Comparison of ENCODE assay signal across 23 mouse cellular contexts in the genomic region with DNA sequence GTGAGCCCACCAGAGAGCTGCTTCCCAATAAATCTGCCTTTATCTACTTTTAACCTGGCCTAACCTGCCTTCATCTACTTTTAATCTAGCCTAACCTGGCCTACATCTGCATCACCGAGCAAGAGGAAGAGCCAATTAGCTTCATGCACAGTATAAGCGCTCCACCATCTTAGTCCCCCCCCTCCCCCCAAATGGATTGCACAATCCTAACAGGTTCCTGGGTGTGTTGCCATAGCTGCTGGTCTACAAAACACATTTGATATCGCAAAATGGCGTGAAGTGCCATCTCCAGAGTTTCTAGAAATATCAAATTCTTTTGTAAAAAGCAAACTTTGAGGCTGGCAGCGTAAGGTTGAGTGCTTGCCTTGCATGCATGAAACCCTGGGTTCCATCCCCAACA. TPM values are rescaled to one million over a fixed set of nuclear protein-coding genes. Genes with fewer than 3 reads are reported as not detected.
A peak's percentile ranks its signal among the peaks of the same experiment; 100 is the strongest.
DNase-seq lines count a peak whose midpoint lies in the region; ATAC-seq and TF ChIP-seq lines count a peak whose summit lies in the region.
"Had no signal": no experiment of that assay in that cellular context is flagged by ENCODE, and none has a peak within 500 bp of the region (broad histone marks: within the 10 kb centered on the region; RNA-seq: fewer than 3 reads in every experiment).

No protein-coding gene starts in this region.

- TF ChIP-seq POLR2A in myocyte (IDR thresholded peaks at IDR 0.05; ENCODE audit: insufficient read length, low read depth): no peak

- no peak for ATAC-seq in midbrain, embryonic 11.5 days (ENCODE audit: low FRiP score)
- ATAC-seq in midbrain, postnatal 0 days (ENCODE audit: low FRiP score): no peak
- ATAC-seq: activated CD4-positive, CD25-positive, alpha-beta regulatory T cell, adult 4 months; CD4-positive, CD25-positive, alpha-beta regulatory T cell, adult 4 months; Patski had no signal

- H3K79me3 ChIP-seq in C2C12 (ENCODE audit: low read depth): no peaks in the 10 kb centered on the region

- WGBS in midbrain, embryonic 11.5 days: 91% methylated on average over 5 of the region's 5 CpGs
- 93% methylated on average over 5 of the region's 5 CpGs for WGBS in midbrain, postnatal 0 days

- no peaks in the 10 kb centered on the region for H3K9me3 ChIP-seq in midbrain, embryonic 11.5 days (ENCODE audit: control insufficient read depth, low read length)
- no peaks in the 10 kb centered on the region for H3K9me3 ChIP-seq in midbrain, postnatal 0 days (ENCODE audit: low read length)
- H3K9me3 ChIP-seq: G1E had no signal

- no peak for TF ChIP-seq CTCF in midbrain, postnatal 0 days (IDR thresholded peaks at IDR 0.05)
- no peak for TF ChIP-seq CTCF in C2C12 (IDR thresholded peaks at IDR 0.05; ENCODE audit: control insufficient read depth, insufficient read depth, insufficient read length)

- H3K4me2 ChIP-seq in midbrain, embryonic 11.5 days: no peak overlapping the region
- no peak overlapping the region for H3K4me2 ChIP-seq in midbrain, postnatal 0 days (ENCODE audit: low read depth, low read length, poor library complexity, severe bottlenecking)
- H3K4me2 ChIP-seq in myocyte (ENCODE audit: low read depth): no peak overlapping the region

- H3K9ac ChIP-seq in midbrain, embryonic 11.5 days (ENCODE audit: low read length): no peak overlapping the region
- H3K9ac ChIP-seq in midbrain, postnatal 0 days (replicated peaks; ENCODE audit: low read length, poor library complexity, severe bottlenecking): no peak overlapping the region

- no peak overlapping the region for H3K4me3 ChIP-seq in midbrain, embryonic 11.5 days (ENCODE audit: low read depth, low read length)
- H3K4me3 ChIP-seq in midbrain, postnatal 0 days (ENCODE audit: low read depth, low read length): no peak overlapping the region
- H3K4me3 ChIP-seq in C2C12 (ENCODE audit: insufficient read depth, poor library complexity, severe bottlenecking) (no peak overlapping the region), myocyte (no peak overlapping the region)

- H3ac ChIP-seq in C2C12 (ENCODE audit: control insufficient read depth, insufficient read length, low read depth): no peak overlapping the region
- no peak overlapping the region for H3ac ChIP-seq in myocyte (ENCODE audit: control insufficient read depth, insufficient read length)

- no peaks in the 10 kb centered on the region for H3K36me3 ChIP-seq in midbrain, embryonic 11.5 days (ENCODE audit: control insufficient read depth, insufficient read depth, low read length)
- H3K36me3 ChIP-seq in midbrain, postnatal 0 days (ENCODE audit: insufficient read depth, low read length): no peaks in the 10 kb centered on the region
- H3K36me3 ChIP-seq in C2C12 (ENCODE audit: control insufficient read depth, insufficient read depth) (no peaks in the 10 kb centered on the region), myocyte (ENCODE audit: control insufficient read depth, insufficient read depth) (no peaks in the 10 kb centered on the region)
- H3K36me3 ChIP-seq: G1E had no signal

- H3K79me2 ChIP-seq in C2C12 (ENCODE audit: control insufficient read depth, insufficient read depth) (no peaks in the 10 kb centered on the region), myocyte (ENCODE audit: control insufficient read depth, insufficient read depth) (no peaks in the 10 kb centered on the region)

- H3K27ac ChIP-seq in midbrain, embryonic 11.5 days (ENCODE audit: low read depth, low read length): no peak overlapping the region
- H3K27ac ChIP-seq in midbrain, postnatal 0 days (ENCODE audit: low read depth, low read length): no peak overlapping the region

- no peaks in the 10 kb centered on the region for H3K27me3 ChIP-seq in midbrain, embryonic 11.5 days (ENCODE audit: control insufficient read depth, insufficient read depth, low read length)
- no peaks in the 10 kb centered on the region for H3K27me3 ChIP-seq in midbrain, postnatal 0 days (ENCODE audit: insufficient read depth, low read length)
- no peaks in the 10 kb centered on the region for H3K27me3 ChIP-seq in C2C12 (ENCODE audit: control insufficient read depth, insufficient read depth, insufficient read length)
- no peaks in the 10 kb centered on the region for H3K27me3 ChIP-seq in myocyte (ENCODE audit: control insufficient read depth, insufficient read depth, insufficient read length)
- H3K27me3 ChIP-seq: CH12.LX, Patski had no signal

- peak; percentile 6 for DNase-seq in midbrain, embryonic 11.5 days (ENCODE audit: low spot score, missing footprints)
- DNase-seq in midbrain, postnatal 0 days (ENCODE audit: low spot score): no peak
- no peak for DNase-seq in heart, postnatal 14 days
- DNase-seq in lung, postnatal 14 days: no peak
- DNase-seq: adrenal gland, adult 2 months; adrenal gland, adult 8-10 months; adrenal gland, postnatal 10 days; adrenal gland, postnatal 14 days; adrenal gland, postnatal 25 days; adrenal gland, postnatal 36 days; B cell, adult 2 months; cerebellum, adult 11 months; cerebellum, adult 11-12 months; cerebellum, adult 18-20 months; cerebellum, adult 2 months had no signal

- intact Hi-C loops in heart, postnatal 14 days (cut with DNase I): no loop called here

- H3K4me1 ChIP-seq in midbrain, embryonic 11.5 days (ENCODE audit: control insufficient read depth, insufficient read depth, low read length): no peaks in the 10 kb centered on the region
- peaks cover 4% of the 10 kb centered on the region; the same call in 1 of the 2 replicates for H3K4me1 ChIP-seq in midbrain, postnatal 0 days (ENCODE audit: insufficient read depth, low read length)

TF ChIP-seq in C2C12, 6 proteins besides CTCF, POLR2A, EP300 and RAD21:
- TF ChIP-seq USF1 (IDR thresholded peaks at IDR 0.05; ENCODE audit: low read depth) (no peak), CEBPB (IDR thresholded peaks at IDR 0.05; ENCODE audit: low read depth) (peak; percentile 74)
TF ChIP-seq in C2C12: peak in this region for 1.

TF ChIP-seq in myocyte, 11 proteins besides CTCF, POLR2A, EP300 and RAD21:
- no peak for TF ChIP-seq MAX (IDR thresholded peaks at IDR 0.05; ENCODE audit: low read depth)
- no peak for TF ChIP-seq REST (IDR thresholded peaks at IDR 0.05; ENCODE audit: insufficient read depth, insufficient read length)
- no peak for TF ChIP-seq MYOG (IDR thresholded peaks at IDR 0.05; ENCODE audit: control insufficient read depth in 1 of 3, insufficient read depth in 1 of 3, insufficient read length in 2 of 3, low read depth in 2 of 3)
- peak; percentile 56; the same call in 1 of the 2 replicates for TF ChIP-seq CEBPB (IDR thresholded peaks at IDR 0.05; ENCODE audit: insufficient read depth, poor library complexity, severe bottlenecking)
- TF ChIP-seq TCF3 (IDR thresholded peaks at IDR 0.05; ENCODE audit: insufficient read length, low read depth): no peak
TF ChIP-seq in myocyte: peak in this region for 1.

RNA-seq across cellular contexts. Expression of gene Mchr1, which starts 24.0 kb away (rescaled TPM):
- polyA plus RNA-seq in midbrain, embryonic 11.5 days (2014; fragmentation: Nextera tagmentation; extraction: Ambion mirVana): 0.44 and 0.74 TPM in 2 replicates
- 11.2 and 17.2 TPM in 2 replicates for total RNA-seq in midbrain, postnatal 0 days (2014; rRNA removed)
- 9.3 and 12.4 TPM in 2 replicates for polyA plus RNA-seq in midbrain, postnatal 0 days (2015; fragmentation: Nextera tagmentation; extraction: Ambion mirVana)
- 0.81 TPM for polyA plus RNA-seq in C2C12 (2012; fragmentation: generic; extraction: Trizol)
- polyA plus RNA-seq in myocyte (2012; fragmentation: generic; extraction: Trizol): 0.44 TPM
- total RNA-seq in heart, postnatal 14 days (2021): not detected
- total RNA-seq: CH12.LX, MEL had no signal
- polyA plus RNA-seq: CD4-positive, CD25-positive, alpha-beta regulatory T cell, adult 4 months; G1E had no signal
